Mouse (Mus musculus): Measurements from ENCODE around the gene Tnip1. TPM values are rescaled to one million over a fixed set of nuclear protein-coding genes. Genes with fewer than 3 reads are reported as not detected.

Tnip1 gene
- polyA plus RNA-seq, 1 experiment from 2014 or later = 20.5 TPM

DNA sequence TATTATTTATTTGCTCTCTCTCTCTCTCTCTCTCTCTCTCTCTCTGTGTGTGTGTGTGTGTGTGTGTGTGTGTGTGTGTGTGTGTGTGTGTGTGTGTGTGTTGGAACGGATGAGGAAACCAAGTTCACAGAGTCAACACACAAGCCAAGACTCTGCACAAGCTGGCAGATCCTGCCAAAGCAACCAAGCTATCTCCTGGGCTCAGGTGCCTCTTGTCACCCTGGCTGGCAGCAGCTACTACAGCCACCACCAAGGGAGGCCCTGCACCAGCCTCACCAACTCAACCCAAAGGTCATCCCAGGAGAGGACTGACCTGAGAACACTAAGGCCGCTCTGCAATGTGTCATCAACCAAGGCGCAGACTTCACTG, 26.0 kb downstream of the Tnip1 start:
- no peaks in the 10 kb centered on the region for H3K9me3 ChIP-seq (ENCODE audit: control insufficient read depth, low read length)
- 84% methylated on average over 3 of the region's 3 CpGs for WGBS
- DNase-seq (ENCODE audit: low spot score) (no peak), ATAC-seq (replicated peaks; ENCODE audit: low FRiP score, low TSS enrichment, low read depth) (0 out of 2 replicates have a peak, but pooled peaks have one; percentile 32)
- H3K27ac ChIP-seq (ENCODE audit: low read depth) = no peak overlapping the region
- H3K9ac ChIP-seq (ENCODE audit: low read length) = no peak overlapping the region
- H3K36me3 ChIP-seq (ENCODE audit: control insufficient read depth, insufficient read depth, low read length) = peaks cover 53% of the 10 kb centered on the region
- H3K4me2 ChIP-seq (ENCODE audit: low read length) = no peak overlapping the region
- no peak overlapping the region for H3K4me3 ChIP-seq (ENCODE audit: low read depth, low read length)
- 0 out of 2 replicates have a peak, but pooled peaks cover 3% of the 10 kb centered on the region for H3K4me1 ChIP-seq (replicated peaks; ENCODE audit: control insufficient read depth, insufficient read depth, low read length)
- no peaks in the 10 kb centered on the region for H3K27me3 ChIP-seq (replicated peaks; ENCODE audit: control insufficient read depth, insufficient read depth, low read length)

DNA sequence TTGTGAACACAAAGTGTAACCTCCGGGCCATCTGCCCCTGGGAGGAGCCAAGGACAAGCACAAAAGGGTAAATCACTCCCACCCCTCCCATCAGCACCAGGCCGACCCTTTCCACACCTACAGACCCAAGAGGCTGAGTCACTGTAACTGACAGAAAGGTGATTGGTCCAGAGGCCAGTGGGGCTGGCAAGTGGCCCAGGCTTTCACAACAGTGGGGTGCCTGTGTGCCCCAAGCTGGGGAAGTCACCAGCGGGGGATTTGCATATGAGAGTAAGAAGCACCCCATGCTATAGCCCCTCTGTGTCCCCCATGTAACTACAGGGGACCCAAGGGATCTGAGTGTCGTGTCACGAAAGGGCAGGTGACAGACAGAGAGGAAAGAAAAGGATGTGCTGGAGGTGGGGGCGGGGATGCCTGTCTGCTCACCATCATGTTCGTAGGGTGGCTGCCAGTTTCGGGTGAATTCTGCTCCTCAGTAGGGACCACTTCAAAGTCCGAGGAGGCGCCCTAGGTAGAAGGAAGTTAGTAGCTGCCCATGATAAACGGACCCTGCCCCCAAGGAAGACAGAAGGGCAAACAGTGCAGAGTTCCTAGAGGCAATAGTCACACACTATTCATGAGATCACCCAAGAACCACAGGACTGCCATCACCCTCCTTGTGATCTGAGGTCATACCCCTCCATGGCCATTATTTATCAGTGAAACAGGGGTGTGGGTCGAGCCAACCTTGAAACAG, 26.5 kb downstream of the Tnip1 start:
- H3K4me2 ChIP-seq (ENCODE audit: low read length) = no peak overlapping the region
- no peaks in the 10 kb centered on the region for H3K27me3 ChIP-seq (replicated peaks; ENCODE audit: control insufficient read depth, insufficient read depth, low read length)
- peaks cover 58% of the 10 kb centered on the region for H3K36me3 ChIP-seq (ENCODE audit: control insufficient read depth, insufficient read depth, low read length)
- H3K27ac ChIP-seq (ENCODE audit: low read depth) = peak overlapping the region; percentile 49
- H3K4me1 ChIP-seq (replicated peaks; ENCODE audit: control insufficient read depth, insufficient read depth, low read length) = 0 out of 2 replicates have a peak, but pooled peaks cover 3% of the 10 kb centered on the region
- no peaks in the 10 kb centered on the region for H3K9me3 ChIP-seq (ENCODE audit: control insufficient read depth, low read length)
- 29% methylated on average over 12 of the region's 12 CpGs for WGBS
- no peak overlapping the region for H3K4me3 ChIP-seq (ENCODE audit: low read depth, low read length)
- no peak overlapping the region for H3K9ac ChIP-seq (ENCODE audit: low read length)
- DNase-seq (ENCODE audit: low spot score) (no peak), ATAC-seq (replicated peaks; ENCODE audit: low FRiP score, low TSS enrichment, low read depth) (peak; percentile 72)

- no peak for DNase-seq (ENCODE audit: low spot score)
- 87% methylated on average over 7 of the region's 7 CpGs for WGBS
Observed at GRCm38 (mm10) chr11:54934198-54934597, 28.5 kb downstream of the Tnip1 start.

GRCm38 (mm10) chr11:54932540-54932939, 30.2 kb downstream of the Tnip1 start:
- ATAC-seq (replicated peaks; ENCODE audit: low FRiP score, low TSS enrichment, low read depth) = no peak
- Histone ChIP-seq H3K4me2 (ENCODE audit: low read length) (no peak overlapping the region), H3K27ac (ENCODE audit: low read depth) (no peak overlapping the region), H3K9me3 (ENCODE audit: control insufficient read depth, low read length) (no peaks in the 10 kb centered on the region), H3K4me1 (replicated peaks; ENCODE audit: control insufficient read depth, insufficient read depth, low read length) (0 out of 2 replicates have a peak, but pooled peaks cover 3% of the 10 kb centered on the region), H3K9ac (ENCODE audit: low read length) (no peak overlapping the region), H3K36me3 (ENCODE audit: control insufficient read depth, insufficient read depth, low read length) (peaks cover 67% of the 10 kb centered on the region), H3K4me3 (ENCODE audit: low read depth, low read length) (no peak overlapping the region), H3K27me3 (replicated peaks; ENCODE audit: control insufficient read depth, insufficient read depth, low read length) (no peaks in the 10 kb centered on the region)
- 92% methylated on average over 6 of the region's 6 CpGs for WGBS
- no peak for DNase-seq (ENCODE audit: low spot score)

More at GRCm38 (mm10) chr11:54934198-54934597, 28.5 kb downstream of the Tnip1 start:
- Histone ChIP-seq H3K9ac (ENCODE audit: low read length) (no peak overlapping the region), H3K4me2 (ENCODE audit: low read length) (no peak overlapping the region), H3K4me1 (replicated peaks; ENCODE audit: control insufficient read depth, insufficient read depth, low read length) (0 out of 2 replicates have a peak, but pooled peaks cover 3% of the 10 kb centered on the region), H3K9me3 (ENCODE audit: control insufficient read depth, low read length) (no peaks in the 10 kb centered on the region), H3K27ac (ENCODE audit: low read depth) (no peak overlapping the region), H3K4me3 (ENCODE audit: low read depth, low read length) (no peak overlapping the region), H3K27me3 (replicated peaks; ENCODE audit: control insufficient read depth, insufficient read depth, low read length) (no peaks in the 10 kb centered on the region), H3K36me3 (ENCODE audit: control insufficient read depth, insufficient read depth, low read length) (peaks cover 69% of the 10 kb centered on the region)
- ATAC-seq (replicated peaks; ENCODE audit: low FRiP score, low TSS enrichment, low read depth) = no peak

DNA sequence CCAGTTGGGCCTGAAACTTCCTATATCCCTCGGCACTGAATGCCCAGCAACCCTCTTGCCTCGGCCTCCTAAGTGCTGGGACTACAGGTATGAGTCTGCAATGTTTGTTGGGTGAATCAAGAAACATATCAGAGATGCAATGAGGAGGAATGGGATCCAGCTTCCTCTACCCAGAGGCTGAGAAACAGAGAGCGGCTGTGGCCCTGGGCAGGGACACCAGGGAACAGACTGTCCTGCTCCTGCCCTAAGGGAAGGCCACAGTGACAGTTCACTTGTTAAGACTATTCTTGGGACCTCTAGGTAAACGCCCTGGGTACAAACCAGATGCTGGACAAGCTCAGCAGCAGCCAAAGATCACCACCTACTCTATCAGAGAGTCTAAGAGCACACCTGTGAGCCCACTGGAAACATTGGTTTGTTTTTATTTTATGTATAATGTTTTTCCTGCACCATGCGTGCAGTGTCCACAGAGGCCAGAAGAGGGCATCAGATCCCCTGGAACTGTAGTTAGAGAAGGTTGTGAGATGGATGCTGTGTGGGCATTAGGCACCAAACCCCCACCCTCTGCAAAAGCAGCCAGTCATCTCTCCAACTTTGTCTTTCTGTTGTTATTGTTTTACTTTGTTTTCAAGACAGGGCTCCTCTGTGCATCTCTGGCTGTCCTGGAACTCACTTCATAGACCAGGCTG, 31.2 kb downstream of the Tnip1 start:
- Histone ChIP-seq H3K27me3 (replicated peaks; ENCODE audit: control insufficient read depth, insufficient read depth, low read length) (no peaks in the 10 kb centered on the region), H3K27ac (ENCODE audit: low read depth) (no peak overlapping the region), H3K4me1 (replicated peaks; ENCODE audit: control insufficient read depth, insufficient read depth, low read length) (0 out of 2 replicates have a peak, but pooled peaks cover 3% of the 10 kb centered on the region), H3K9me3 (ENCODE audit: control insufficient read depth, low read length) (no peaks in the 10 kb centered on the region), H3K9ac (ENCODE audit: low read length) (no peak overlapping the region), H3K4me2 (ENCODE audit: low read length) (no peak overlapping the region), H3K36me3 (ENCODE audit: control insufficient read depth, insufficient read depth, low read length) (peaks cover 74% of the 10 kb centered on the region), H3K4me3 (ENCODE audit: low read depth, low read length) (no peak overlapping the region)
- no peak for ATAC-seq (replicated peaks; ENCODE audit: low FRiP score, low TSS enrichment, low read depth)
- WGBS = 68% methylated on average over 5 of the region's 5 CpGs
- peak; percentile 77 for DNase-seq (ENCODE audit: low spot score)

DNA sequence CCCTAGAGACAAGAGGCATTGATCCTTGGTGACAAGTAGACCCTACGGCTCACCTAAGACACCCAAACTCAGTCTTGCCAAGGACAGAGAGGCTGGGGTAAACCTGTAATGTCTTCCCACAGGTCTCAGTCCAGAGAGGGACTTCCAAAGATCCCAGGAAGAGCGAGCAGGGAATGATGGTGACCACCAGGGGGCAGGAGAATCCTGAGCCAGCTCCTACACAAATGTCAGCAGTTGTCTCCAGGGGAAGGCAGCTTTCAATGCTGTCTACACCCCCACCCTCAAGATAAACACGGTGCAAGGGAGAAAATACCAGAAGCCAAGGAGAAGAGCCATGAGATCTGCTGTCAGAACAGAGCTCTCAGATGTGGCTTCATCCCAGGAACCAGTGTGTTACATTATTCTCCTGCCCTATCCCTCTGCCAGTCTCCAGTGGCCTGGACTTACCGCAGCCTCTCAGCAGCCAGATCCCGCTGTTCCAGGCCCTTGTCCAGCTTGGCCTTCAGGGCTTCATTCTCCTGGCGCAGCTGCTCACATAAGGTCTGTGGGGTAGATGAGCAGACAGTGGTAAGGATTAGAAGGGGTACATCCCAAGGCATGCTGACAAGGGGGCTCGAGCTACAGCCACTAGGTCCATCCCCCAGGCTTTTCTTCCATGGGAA, 32.3 kb downstream of the Tnip1 start:
- WGBS = 69% methylated on average over 7 of the region's 7 CpGs
- H3K36me3 ChIP-seq (ENCODE audit: control insufficient read depth, insufficient read depth, low read length) = peaks cover 83% of the 10 kb centered on the region
- H3K9me3 ChIP-seq (ENCODE audit: control insufficient read depth, low read length) = no peaks in the 10 kb centered on the region
- H3K9ac ChIP-seq (ENCODE audit: low read length) = no peak overlapping the region
- H3K27me3 ChIP-seq (replicated peaks; ENCODE audit: control insufficient read depth, insufficient read depth, low read length) = no peaks in the 10 kb centered on the region
- H3K4me2 ChIP-seq (ENCODE audit: low read length) = no peak overlapping the region
- no peaks in the 10 kb centered on the region for H3K4me1 ChIP-seq (replicated peaks; ENCODE audit: control insufficient read depth, insufficient read depth, low read length)
- ATAC-seq (replicated peaks; ENCODE audit: low FRiP score, low TSS enrichment, low read depth) (0 out of 2 replicates have a peak, but pooled peaks have one; percentile 45), DNase-seq (ENCODE audit: low spot score) (peak; percentile 82)
- no peak overlapping the region for H3K4me3 ChIP-seq (ENCODE audit: low read depth, low read length)
- no peak overlapping the region for H3K27ac ChIP-seq (ENCODE audit: low read depth)

- H3K9me3 ChIP-seq (ENCODE audit: control insufficient read depth, low read length) = no peaks in the 10 kb centered on the region
- H3K4me3 ChIP-seq (ENCODE audit: low read depth, low read length) = no peak overlapping the region
- ATAC-seq (replicated peaks; ENCODE audit: low FRiP score, low TSS enrichment, low read depth) (no peak), DNase-seq (ENCODE audit: low spot score) (no peak)
- H3K9ac ChIP-seq (ENCODE audit: low read length) = no peak overlapping the region
- H3K4me1 ChIP-seq (replicated peaks; ENCODE audit: control insufficient read depth, insufficient read depth, low read length) = no peaks in the 10 kb centered on the region
- H3K27ac ChIP-seq (ENCODE audit: low read depth) = no peak overlapping the region
- H3K27me3 ChIP-seq (replicated peaks; ENCODE audit: control insufficient read depth, insufficient read depth, low read length) = no peaks in the 10 kb centered on the region
- H3K36me3 ChIP-seq (ENCODE audit: control insufficient read depth, insufficient read depth, low read length) = peaks cover 82% of the 10 kb centered on the region
- 89% methylated on average over 8 of the region's 8 CpGs for WGBS
- no peak overlapping the region for H3K4me2 ChIP-seq (ENCODE audit: low read length)
Observed at GRCm38 (mm10) chr11:54929744-54930143, 33.0 kb downstream of the Tnip1 start.

GRCm38 (mm10) chr11:54929290-54929689, 33.4 kb downstream of the Tnip1 start:
- H3K27ac ChIP-seq (ENCODE audit: low read depth) = no peak overlapping the region
- no peak overlapping the region for H3K4me3 ChIP-seq (ENCODE audit: low read depth, low read length)
- no peaks in the 10 kb centered on the region for H3K9me3 ChIP-seq (ENCODE audit: control insufficient read depth, low read length)
- H3K27me3 ChIP-seq (replicated peaks; ENCODE audit: control insufficient read depth, insufficient read depth, low read length) = no peaks in the 10 kb centered on the region
- ATAC-seq (replicated peaks; ENCODE audit: low FRiP score, low TSS enrichment, low read depth) (no peak), DNase-seq (ENCODE audit: low spot score) (no peak)
- H3K9ac ChIP-seq (ENCODE audit: low read length) = no peak overlapping the region
- no peaks in the 10 kb centered on the region for H3K4me1 ChIP-seq (replicated peaks; ENCODE audit: control insufficient read depth, insufficient read depth, low read length)
- peaks cover 86% of the 10 kb centered on the region for H3K36me3 ChIP-seq (ENCODE audit: control insufficient read depth, insufficient read depth, low read length)
- 88% methylated on average over 6 of the region's 6 CpGs for WGBS
- H3K4me2 ChIP-seq (ENCODE audit: low read length) = no peak overlapping the region

Data from intestine, embryonic 14.5 days (tissue).